Mouse (Mus musculus): ENCODE measurements at regions not wholly inside any gene's neighbourhood (a gene's known extent, or its start where the extent isn't known, plus 50 kb on each side); places are given as distances from the start of the nearest gene placed in this dataset.

GRCm38 (mm10) chr2:173454741-173455140 is 67.6 kb upstream of the 1700021F07Rik start:
- DNase-seq (ENCODE audit: low spot score): no peak

GRCm38 (mm10) chr2:173455216-173455615 is 67.2 kb upstream of the 1700021F07Rik start:
- no peak for DNase-seq (ENCODE audit: low spot score)

GRCm38 (mm10) chr2:173456083-173456482 is 66.3 kb upstream of the 1700021F07Rik start:
- no peak for DNase-seq (ENCODE audit: low spot score)

GRCm38 (mm10) chr2:173456924-173457623 is 65.3 kb upstream of the 1700021F07Rik start:
- no peak for DNase-seq (ENCODE audit: low spot score)

- DNase-seq (ENCODE audit: low spot score): no peak
These were observed 64.6 kb upstream of the 1700021F07Rik start for GRCm38 (mm10) chr2:173457624-173458320.

GRCm38 (mm10) chr2:173458861-173459260 is 63.5 kb upstream of the 1700021F07Rik start:
- DNase-seq (ENCODE audit: low spot score): no peak

- no peak for DNase-seq (ENCODE audit: low spot score)
These were observed 59.1 kb upstream of the 1700021F07Rik start for GRCm38 (mm10) chr2:173463313-173463712.

- no peak for DNase-seq (ENCODE audit: low spot score)
These were observed 57.8 kb upstream of the 1700021F07Rik start for GRCm38 (mm10) chr2:173464562-173464961.

GRCm38 (mm10) chr2:173465006-173465620 is 57.3 kb upstream of the 1700021F07Rik start:
- DNase-seq (ENCODE audit: low spot score): no peak

GRCm38 (mm10) chr2:173468136-173468535 is 54.2 kb upstream of the 1700021F07Rik start:
- DNase-seq (ENCODE audit: low spot score): no peak

GRCm38 (mm10) chr2:173469756-173470155 is 52.6 kb upstream of the 1700021F07Rik start:
- no peak for DNase-seq (ENCODE audit: low spot score)
